Comparison of ENCODE assay signal across 7 mouse cellular contexts in the genomic region with DNA sequence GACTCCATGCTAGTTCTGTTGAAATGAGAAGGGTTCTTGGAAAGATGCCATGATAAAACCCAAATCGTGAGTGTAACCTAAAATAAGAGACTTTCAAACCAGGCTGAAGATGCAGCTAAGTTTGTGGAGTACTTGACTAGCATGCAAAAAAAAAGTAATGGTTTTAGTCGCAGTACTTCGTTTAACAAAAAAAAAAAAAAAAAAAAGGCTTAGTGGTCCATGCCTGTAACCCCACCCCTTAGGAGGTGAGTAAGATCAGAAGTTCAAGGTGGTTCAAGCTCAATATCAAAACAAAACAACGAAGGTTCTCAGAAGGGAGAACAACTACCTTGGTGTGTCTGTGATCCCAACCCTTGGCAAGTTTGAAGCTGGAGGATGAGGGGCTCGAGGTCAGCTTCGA.
DNase-seq lines count a peak whose midpoint lies in the region; ATAC-seq and TF ChIP-seq lines count a peak whose summit lies in the region.

No protein-coding gene starts in this region.

- H3K27me3 ChIP-seq in lung, embryonic 14.5 days (ENCODE audit: insufficient read depth, low read length): no peaks in the 10 kb centered on the region
- peaks cover 7% of the 10 kb centered on the region; the same call in 1 of the 2 replicates for H3K27me3 ChIP-seq in forebrain, embryonic 15.5 days
- H3K27me3 ChIP-seq in limb, embryonic 14.5 days (ENCODE audit: control insufficient read depth, insufficient read depth, low read length): no peaks in the 10 kb centered on the region
- H3K27me3 ChIP-seq in small intestine, adult 2 months (ENCODE audit: control insufficient read depth, insufficient read depth, low read length): no peaks in the 10 kb centered on the region

- H3K4me3 ChIP-seq in lung, embryonic 14.5 days (ENCODE audit: low read depth, low read length): peak overlapping the region; percentile 31
- H3K4me3 ChIP-seq in forebrain, embryonic 15.5 days: 0 out of 2 replicates have a peak overlapping the region, but pooled peaks have one; percentile 25
- peak overlapping the region; percentile 35 for H3K4me3 ChIP-seq in limb, embryonic 14.5 days (replicated peaks; ENCODE audit: low read length)
- H3K4me3 ChIP-seq in small intestine, adult 2 months (ENCODE audit: low read depth, low read length): peak overlapping the region; percentile 76

- H3K4me1 ChIP-seq in lung, embryonic 14.5 days (ENCODE audit: insufficient read depth): peaks cover 16% of the 10 kb centered on the region
- peaks cover 33% of the 10 kb centered on the region for H3K4me1 ChIP-seq in forebrain, embryonic 15.5 days
- H3K4me1 ChIP-seq in limb, embryonic 14.5 days (ENCODE audit: control insufficient read depth, insufficient read depth, low read length): peaks cover 29% of the 10 kb centered on the region
- peaks cover 20% of the 10 kb centered on the region for H3K4me1 ChIP-seq in small intestine, adult 2 months (ENCODE audit: control insufficient read depth, insufficient read depth, insufficient read length, low read length)

- no peaks in the 10 kb centered on the region for H3K36me3 ChIP-seq in lung, embryonic 14.5 days (ENCODE audit: insufficient read depth)
- H3K36me3 ChIP-seq in forebrain, embryonic 15.5 days: no peaks in the 10 kb centered on the region
- no peaks in the 10 kb centered on the region for H3K36me3 ChIP-seq in limb, embryonic 14.5 days (ENCODE audit: control insufficient read depth, insufficient read depth, low read length)
- H3K36me3 ChIP-seq in small intestine, adult 2 months (ENCODE audit: control insufficient read depth, insufficient read depth, low read length): no peaks in the 10 kb centered on the region

- H3K27ac ChIP-seq in lung, embryonic 14.5 days (ENCODE audit: low read depth): peak overlapping the region; percentile 85
- H3K27ac ChIP-seq in forebrain, embryonic 15.5 days (replicated peaks): no peak overlapping the region
- 0 out of 2 replicates have a peak overlapping the region, but pooled peaks have one; percentile 38 for H3K27ac ChIP-seq in limb, embryonic 14.5 days (replicated peaks; ENCODE audit: low read depth, low read length)
- peak overlapping the region; percentile 94 for H3K27ac ChIP-seq in small intestine, adult 2 months (ENCODE audit: insufficient read depth, low read depth, low read length)

- H3K9ac ChIP-seq in lung, embryonic 14.5 days: peak overlapping the region; percentile 50
- peak overlapping the region; percentile 5; the same call in 1 of the 2 replicates for H3K9ac ChIP-seq in forebrain, embryonic 15.5 days (replicated peaks)
- peak overlapping the region; percentile 54; the same call in 1 of the 2 replicates for H3K9ac ChIP-seq in limb, embryonic 14.5 days (ENCODE audit: low read depth, low read length, severe bottlenecking)

- WGBS in lung, embryonic 14.5 days: 46% methylated on average over 6 of the region's 6 CpGs
- WGBS in forebrain, embryonic 15.5 days: 58% methylated on average over 6 of the region's 6 CpGs
- 55% methylated on average over 6 of the region's 6 CpGs for WGBS in limb, embryonic 14.5 days
- WGBS in small intestine, adult 2 months: 30% methylated on average over 6 of the region's 6 CpGs

- no peaks in the 10 kb centered on the region for H3K9me3 ChIP-seq in lung, embryonic 14.5 days (ENCODE audit: low read depth, low read length)
- H3K9me3 ChIP-seq in forebrain, embryonic 15.5 days: no peaks in the 10 kb centered on the region
- no peaks in the 10 kb centered on the region for H3K9me3 ChIP-seq in limb, embryonic 14.5 days (ENCODE audit: control insufficient read depth, low read length)

- no peak for DNase-seq in lung, embryonic 14.5 days
- DNase-seq in lung, postnatal 25 days (ENCODE audit: low spot score): no peak
- no peak for DNase-seq in limb, embryonic 14.5 days (ENCODE audit: low spot score)
- no peak for DNase-seq in urinary bladder, adult 2 months (ENCODE audit: low spot score)
- DNase-seq in ovary, postnatal 10 days (ENCODE audit: low spot score): no peak

- TF ChIP-seq POLR2A in limb, embryonic 14.5 days (IDR thresholded peaks at IDR 0.05; ENCODE audit: borderline replicate concordance, extremely low read depth, insufficient read depth, insufficient read length): no peak
- TF ChIP-seq POLR2A in small intestine, adult 2 months (IDR thresholded peaks at IDR 0.05; ENCODE audit: low read depth, low read length): no peak

- no peak for TF ChIP-seq CTCF in lung, embryonic 14.5 days (IDR thresholded peaks at IDR 0.05; ENCODE audit: low read depth)
- TF ChIP-seq CTCF in small intestine, adult 2 months (IDR thresholded peaks at IDR 0.05; ENCODE audit: extremely low read depth, insufficient read length, insufficient replicate concordance, low read depth, low read length): no peak

- peak overlapping the region; percentile 57 for H3K4me2 ChIP-seq in lung, embryonic 14.5 days
- peak overlapping the region; percentile 34 for H3K4me2 ChIP-seq in forebrain, embryonic 15.5 days (replicated peaks)
- H3K4me2 ChIP-seq in limb, embryonic 14.5 days (replicated peaks; ENCODE audit: low read depth, low read length, severe bottlenecking): peak overlapping the region; percentile 55

- ATAC-seq in lung, embryonic 14.5 days (ENCODE audit: insufficient read depth): no peak
- no peak for ATAC-seq in forebrain, embryonic 15.5 days (replicated peaks)
- ATAC-seq in limb, embryonic 14.5 days (ENCODE audit: low FRiP score, low read depth): no peak

Comparison
In these comparisons a context has a peak if more than half of its experiments do, and no peak if none do; other contexts are left out.
1. H3K4me3 ChIP-seq: peak in every context shown above with its lines; median percentile 76 in small intestine, adult 2 months; 35 in limb, embryonic 14.5 days; 31 in lung, embryonic 14.5 days; 25 in forebrain, embryonic 15.5 days.